Mouse (Mus musculus) right cerebral cortex, adult 2 months (tissue): ENCODE measurements at regions not wholly inside any gene's neighbourhood (a gene's known extent, or its start where the extent isn't known, plus 50 kb on each side); places are given as distances from the start of the nearest gene placed in this dataset.

ENCODE experiments used
- DNase-seq, 2 experiments: peaks; one replicate each; pipeline ENCODE4 v3.0.0; 2021 to 2022; ENCODE audit warnings: low spot score in 2 of 2

GRCm38 (mm10) chr11:25356671-25357586, 853.6 kb downstream of the 5730522E02Rik start:
- peak in 1 of 2 experiments; percentile 40 for DNase-seq

- no peak for DNase-seq
Observed at GRCm38 (mm10) chr11:25335667-25336066, 874.9 kb downstream of the 5730522E02Rik start.

- no peak for DNase-seq
Observed at GRCm38 (mm10) chr11:25330696-25331095, 879.9 kb downstream of the 5730522E02Rik start.

GRCm38 (mm10) chr11:25322426-25322825, 888.1 kb downstream of the 5730522E02Rik start:
- DNase-seq, result no peak

GRCm38 (mm10) chr11:25321494-25321893, 889.1 kb downstream of the 5730522E02Rik start:
- DNase-seq, result no peak

- peak; percentile 71 to 79 for DNase-seq
Observed at GRCm38 (mm10) chr11:25314645-25315044, 895.9 kb downstream of the 5730522E02Rik start.

- no peak for DNase-seq
Observed at GRCm38 (mm10) chr11:25313879-25314278, 896.7 kb downstream of the 5730522E02Rik start.

- no peak for DNase-seq
Observed at GRCm38 (mm10) chr11:25313308-25313707, 897.3 kb downstream of the 5730522E02Rik start.

- no peak for DNase-seq
Observed at GRCm38 (mm10) chr11:25310754-25311153, 899.8 kb downstream of the 5730522E02Rik start.

GRCm38 (mm10) chr11:25301130-25301529, 909.4 kb downstream of the 5730522E02Rik start:
- peak; percentile 74 to 83 for DNase-seq

GRCm38 (mm10) chr11:25288346-25288745, 922.2 kb downstream of the 5730522E02Rik start:
- DNase-seq, result peak in 1 of 2 experiments; percentile 16

GRCm38 (mm10) chr11:25287458-25288247, 922.9 kb downstream of the 5730522E02Rik start:
- peak in 1 of 2 experiments; percentile 26 for DNase-seq

- no peak for DNase-seq
Observed at GRCm38 (mm10) chr11:25269936-25270540, 940.5 kb downstream of the 5730522E02Rik start.

GRCm38 (mm10) chr11:25262906-25263305, 947.7 kb downstream of the 5730522E02Rik start:
- DNase-seq, result no peak

- no peak for DNase-seq
Observed at GRCm38 (mm10) chr11:25259691-25260090, 950.9 kb downstream of the 5730522E02Rik start.

GRCm38 (mm10) chr11:25233360-25233890, 977.1 kb downstream of the 5730522E02Rik start:
- peak; percentile 60 to 68 for DNase-seq
